Mouse (Mus musculus) liver, adult 2 months (tissue): ENCODE measurements around the gene Gabbr2. TPM values are rescaled to one million over a fixed set of nuclear protein-coding genes. Genes with fewer than 3 reads are reported as not detected.

Source experiments
- DNase-seq: peaks from one replicate; pipeline ENCODE4 v3.0.0-alpha.2; 2011; ENCODE audit warnings: low read depth, low spot score; ENCODE audit errors: extremely low read depth
- H3K27ac ChIP-seq: fragments of 200-500 bp; replicated peaks from 2 replicates; pipeline ENCODE4 v1.5.1; 2012; ENCODE audit warnings: low read depth, mild to moderate bottlenecking, control low read depth, inconsistent platforms, low read length; ENCODE audit not compliant: insufficient read depth
- H3K27me3 ChIP-seq: fragments of 200-500 bp; 2 replicates; pipeline ENCODE4 v1.6.1; 2012; ENCODE audit warnings: mild to moderate bottlenecking, moderate library complexity, low read length, inconsistent platforms; ENCODE audit not compliant: control insufficient read depth, insufficient read depth
- H3K36me3 ChIP-seq: fragments of 200-500 bp; 2 replicates; pipeline ENCODE4 v1.6.1; 2012; ENCODE audit warnings: low read length, inconsistent platforms; ENCODE audit not compliant: control insufficient read depth, insufficient read depth
- H3K4me1 ChIP-seq: fragments of 200-500 bp; 2 replicates; pipeline ENCODE4 v1.6.1; 2011; ENCODE audit warnings: low read length; ENCODE audit not compliant: control insufficient read depth, insufficient read depth
- H3K4me3 ChIP-seq: fragments of 200-500 bp; 2 replicates; pipeline ENCODE4 v1.5.1; 2011; ENCODE audit warnings: low read depth, mild to moderate bottlenecking, control low read depth, low read length, moderate library complexity; ENCODE audit not compliant: insufficient read depth
- H3K79me2 ChIP-seq: fragments of 200-500 bp; 2 replicates; pipeline ENCODE4 v1.6.1; 2012; ENCODE audit warnings: inconsistent platforms, mild to moderate bottlenecking, low read length, moderate library complexity; ENCODE audit not compliant: control insufficient read depth, insufficient read depth
- H3K9ac ChIP-seq: fragments of 200-500 bp; 2 replicates; pipeline ENCODE4 v1.6.1; 2012; ENCODE audit warnings: low read depth, mild to moderate bottlenecking, control low read depth, inconsistent platforms, low read length
- CTCF ChIP-seq: fragments of 200-500 bp; IDR thresholded peaks from 2 replicates; pipeline ENCODE4 v1.5.1; 2011; ENCODE audit warnings: low read depth, low read length, control low read depth
- POLR2A ChIP-seq: fragments of 200-500 bp; IDR thresholded peaks from 2 replicates; pipeline ENCODE4 v1.6.1; 2011; ENCODE audit warnings: low read length, control low read depth; ENCODE audit not compliant: insufficient read depth; ENCODE audit errors: extremely low read depth
- WGBS: fragments of 180-500 bp; shearing (Covaris S2); methylation state at CpG from one replicate; pipeline ENCODE4 v1.1.7; 2018; 5-methylcytosine and 5-hydroxymethylcytosine counted together
- polyA plus RNA-seq: library from polyadenylated mRNA; depleted of rRNA; stranded (reverse); fragments of >200 nt; gene quantifications from 2 replicates; pipeline ENCODE4 v1.2.3, GENCODE M21; 2012
- total RNA-seq: library from RNA; depleted of rRNA; stranded (reverse); fragments of >200 nt; gene quantifications from 2 replicates; pipeline ENCODE4 v1.2.3, GENCODE M21; 2014

The Gabbr2 gene
- total and polyA plus RNA-seq, 2 experiments: 7.7 to 15.0 TPM

DNA sequence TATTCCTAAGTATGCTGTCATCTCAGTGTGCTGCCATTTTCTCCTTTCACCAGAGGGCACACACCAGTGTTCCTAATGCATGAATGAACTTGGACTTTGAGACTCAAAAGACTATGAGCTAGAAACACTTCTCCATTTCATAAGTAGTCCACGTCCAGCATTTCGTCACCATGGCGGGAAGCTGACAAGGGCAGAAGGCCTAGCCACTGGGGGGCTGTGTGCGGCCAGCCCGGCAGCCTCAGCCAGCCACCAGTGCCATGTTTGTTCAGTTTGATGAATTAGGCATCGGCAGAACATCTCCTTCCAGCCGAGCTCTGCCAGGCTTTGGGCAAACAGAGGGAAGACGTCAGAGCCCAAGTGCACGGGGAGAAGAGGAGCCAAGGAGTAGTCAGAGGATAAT lies 97.5 kb downstream of the Gabbr2 start:
- Histone ChIP-seq H3K27me3 (no peaks in the 10 kb centered on the region), H3K36me3 (no peaks in the 10 kb centered on the region), H3K4me1 (no peaks in the 10 kb centered on the region), H3K79me2 (no peaks in the 10 kb centered on the region), H3K9ac (no peak overlapping the region), H3K4me3 (no peak overlapping the region), H3K27ac (no peak overlapping the region)
- DNase-seq: peak; percentile 76
- TF ChIP-seq CTCF (peak; percentile 10; the same call in 1 of the 2 replicates), POLR2A (no peak)
- 22% methylated on average over 9 of the region's 9 CpGs for WGBS

DNA sequence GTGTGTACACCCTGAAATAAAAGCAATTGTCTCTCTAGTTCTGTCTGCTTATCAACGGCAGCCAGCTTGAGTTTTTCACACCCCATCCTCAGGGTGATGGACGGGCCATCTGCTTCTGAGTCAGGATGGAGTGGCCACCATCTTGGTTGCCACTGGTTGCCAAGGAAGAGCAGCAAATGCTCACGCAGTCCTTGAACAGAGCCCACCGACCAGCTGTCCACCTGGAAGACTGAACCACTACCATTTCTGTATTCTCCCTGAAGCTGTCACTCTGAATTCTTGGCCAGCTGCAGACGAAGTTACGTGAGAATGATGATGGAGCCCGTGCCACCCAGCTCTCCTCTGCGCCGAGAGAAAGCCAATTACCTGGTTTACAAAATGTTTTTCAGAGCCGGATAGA lies 102.5 kb downstream of the Gabbr2 start:
- Histone ChIP-seq H3K27ac (no peak overlapping the region), H3K79me2 (no peaks in the 10 kb centered on the region), H3K36me3 (no peaks in the 10 kb centered on the region), H3K4me1 (peaks cover 10% of the 10 kb centered on the region), H3K27me3 (no peaks in the 10 kb centered on the region), H3K9ac (no peak overlapping the region), H3K4me3 (no peak overlapping the region)
- WGBS: 91% methylated on average over 10 of the region's 10 CpGs
- TF ChIP-seq CTCF: no peak
- DNase-seq: no peak

DNA sequence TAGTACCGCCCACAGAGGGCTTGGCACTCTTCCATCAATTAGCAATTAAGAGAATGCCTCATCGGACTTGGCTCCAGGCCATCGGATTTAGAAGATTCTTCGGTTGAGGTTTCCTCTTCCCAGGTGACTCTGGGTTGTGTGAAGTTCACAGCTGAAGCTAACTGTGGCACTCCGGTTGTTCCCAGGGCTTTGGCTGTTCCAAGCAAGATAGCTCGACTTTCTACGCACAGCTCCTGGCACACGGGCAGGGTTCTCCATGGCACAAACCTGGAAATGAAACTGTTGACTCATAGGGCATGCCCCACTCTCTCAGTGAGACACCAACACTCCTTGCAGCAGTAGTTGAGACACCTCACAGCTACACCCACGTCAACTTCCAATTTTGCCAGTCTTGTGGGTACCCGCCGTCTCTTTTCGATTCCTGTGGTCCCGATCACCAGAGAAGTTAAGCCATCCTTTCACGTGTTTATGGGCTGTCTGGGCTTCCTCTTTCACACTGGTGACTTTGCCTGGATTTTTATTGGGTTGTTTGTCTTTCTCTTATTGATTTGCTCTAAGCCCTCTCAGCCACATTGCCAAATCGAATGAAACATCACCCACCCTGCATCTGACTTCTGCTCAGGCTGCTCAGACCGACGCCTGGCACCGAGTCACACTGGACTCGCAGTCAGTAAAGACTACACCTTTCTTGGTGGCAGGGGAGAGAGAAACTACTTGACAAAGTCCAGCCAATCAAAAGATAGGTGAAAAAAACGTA lies 105.9 kb downstream of the Gabbr2 start:
- H3K79me2 ChIP-seq: no peaks in the 10 kb centered on the region
- H3K27ac ChIP-seq: peak overlapping the region; percentile 90
- 30% methylated on average over 20 of the region's 20 CpGs for WGBS
- H3K36me3 ChIP-seq: no peaks in the 10 kb centered on the region
- DNase-seq: peak; percentile 96
- H3K27me3 ChIP-seq: no peaks in the 10 kb centered on the region
- peak overlapping the region; percentile 21; the same call in 1 of the 2 replicates for H3K4me3 ChIP-seq
- H3K9ac ChIP-seq: peak overlapping the region; percentile 54
- peaks cover 12% of the 10 kb centered on the region for H3K4me1 ChIP-seq
- TF ChIP-seq CTCF: no peak
- no peak for TF ChIP-seq POLR2A

DNA sequence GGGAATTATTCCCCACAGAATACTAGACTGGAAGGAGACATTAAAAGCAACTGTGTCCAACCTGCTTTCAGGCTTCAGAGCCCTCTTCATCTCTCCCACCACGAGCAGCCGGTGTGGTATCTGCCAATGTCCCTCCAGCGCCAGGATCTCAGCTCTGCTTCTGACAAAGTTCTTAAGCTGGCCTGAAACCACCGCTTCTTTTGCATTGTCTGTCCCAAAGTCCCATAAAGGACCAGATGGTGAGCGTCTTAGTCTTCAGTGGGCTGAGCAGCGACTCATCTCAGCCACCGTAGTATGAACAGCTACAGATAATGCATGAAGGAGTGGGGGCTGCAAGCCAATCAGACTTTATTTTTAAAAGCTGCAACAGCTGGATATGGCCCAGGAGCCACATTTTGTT lies 107.5 kb downstream of the Gabbr2 start:
- no peak for TF ChIP-seq POLR2A
- TF ChIP-seq CTCF: no peak
- H3K4me3 ChIP-seq: no peak overlapping the region
- DNase-seq: no peak
- peaks cover 12% of the 10 kb centered on the region for H3K4me1 ChIP-seq
- H3K27me3 ChIP-seq: no peaks in the 10 kb centered on the region
- H3K9ac ChIP-seq: no peak overlapping the region
- no peak overlapping the region for H3K27ac ChIP-seq
- 84% methylated on average over 7 of the region's 7 CpGs for WGBS
- H3K79me2 ChIP-seq: no peaks in the 10 kb centered on the region
- no peaks in the 10 kb centered on the region for H3K36me3 ChIP-seq

DNA sequence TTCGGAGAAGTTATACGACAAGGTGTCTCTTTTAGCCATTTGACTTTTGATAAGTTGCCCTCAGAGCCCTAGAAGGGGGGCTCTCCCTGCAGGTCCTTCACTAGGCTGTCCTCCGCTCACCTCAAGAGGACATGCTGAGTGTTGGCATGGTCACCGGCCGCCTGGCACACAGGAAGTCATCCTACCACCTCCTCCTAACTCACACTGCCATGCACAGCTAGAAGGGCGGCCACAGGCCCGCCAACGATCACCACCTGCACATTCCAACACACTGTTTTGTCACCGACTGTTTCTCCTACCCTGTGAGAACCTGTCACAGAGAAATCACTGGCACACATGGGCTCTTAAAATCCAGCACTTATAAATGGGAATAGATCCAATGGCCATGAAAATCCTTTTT lies 108.1 kb downstream of the Gabbr2 start:
- 94% methylated on average over 9 of the region's 9 CpGs for WGBS
- Histone ChIP-seq H3K9ac (no peak overlapping the region), H3K4me3 (no peak overlapping the region), H3K4me1 (peaks cover 12% of the 10 kb centered on the region), H3K27ac (no peak overlapping the region), H3K79me2 (no peaks in the 10 kb centered on the region), H3K36me3 (no peaks in the 10 kb centered on the region), H3K27me3 (no peaks in the 10 kb centered on the region)
- no peak for TF ChIP-seq POLR2A
- no peak for TF ChIP-seq CTCF
- no peak for DNase-seq

DNA sequence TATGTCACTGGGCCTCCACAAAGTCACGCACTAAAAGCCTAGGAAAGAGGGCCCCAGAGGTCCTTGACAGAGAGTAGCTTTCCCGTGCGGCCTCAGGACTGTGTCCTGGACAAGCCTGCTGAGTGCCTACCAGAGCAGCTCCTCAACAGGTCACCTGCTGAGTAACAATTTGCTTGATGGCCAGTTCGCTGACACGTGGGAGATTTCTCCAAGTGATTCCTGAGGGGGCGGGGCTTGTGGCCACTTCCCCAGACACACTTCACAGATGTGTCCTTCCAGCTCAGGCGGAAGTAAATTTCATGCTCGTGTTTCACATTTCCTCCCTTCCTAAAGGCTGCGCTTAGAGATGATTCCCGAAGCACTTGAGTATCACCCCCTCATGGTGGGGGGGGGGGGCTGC lies 108.6 kb downstream of the Gabbr2 start:
- Histone ChIP-seq H3K79me2 (no peaks in the 10 kb centered on the region), H3K4me1 (peaks cover 12% of the 10 kb centered on the region), H3K9ac (no peak overlapping the region), H3K4me3 (no peak overlapping the region), H3K27me3 (no peaks in the 10 kb centered on the region), H3K27ac (no peak overlapping the region), H3K36me3 (no peaks in the 10 kb centered on the region)
- 77% methylated on average over 10 of the region's 10 CpGs for WGBS
- TF ChIP-seq CTCF: no peak
- TF ChIP-seq POLR2A: no peak
- no peak for DNase-seq
